15 mouse cellular contexts compared by ENCODE assay signal in the genomic region with DNA sequence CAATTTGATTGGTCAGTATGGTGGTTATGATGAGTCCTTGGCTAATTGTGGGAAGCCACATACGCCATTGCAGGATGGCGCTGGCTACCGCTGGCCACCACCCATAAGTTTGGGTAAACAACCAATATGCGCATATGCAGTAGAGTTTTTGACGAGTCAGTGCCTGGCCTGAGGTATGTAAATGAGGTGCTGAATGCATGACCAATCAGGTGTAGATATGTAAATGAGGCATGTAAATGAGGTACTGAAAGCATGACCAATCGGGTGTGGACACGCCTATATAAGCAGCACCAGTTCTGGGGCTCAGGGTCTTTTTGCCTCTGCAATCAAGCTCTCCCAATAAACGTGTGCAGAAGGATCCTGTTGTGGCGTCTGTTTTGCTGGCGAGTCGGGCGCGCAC. TPM values are rescaled to one million over a fixed set of nuclear protein-coding genes. Genes with fewer than 3 reads are reported as not detected.
"Had no signal": no experiment of that assay in that cellular context is flagged by ENCODE, and none has a peak within 500 bp of the region (broad histone marks: within the 10 kb centered on the region; RNA-seq: fewer than 3 reads in every experiment).

No protein-coding gene starts in this region.

RNA-seq across cellular contexts. Expression of gene 4930579F01Rik, which starts 55.5 kb away (rescaled TPM):
- total RNA-seq: layer of hippocampus, adult 8-10 months; layer of hippocampus, postnatal 10 days; layer of hippocampus, postnatal 36 days; left cerebral cortex, adult 2 months; left cerebral cortex, postnatal 10 days; left cerebral cortex, postnatal 36 days; liver, adult 2 months; megakaryocyte-erythroid progenitor cell, adult 5-6 weeks; midbrain, postnatal 0 days; neutrophil, adult 5-6 weeks had no signal
- polyA plus RNA-seq: limb, embryonic 11.5 days; liver, adult 2 months; liver, embryonic 14.5 days; midbrain, embryonic 11.5 days; midbrain, embryonic 14.5 days; midbrain, postnatal 0 days; neural tube, embryonic 13.5 days had no signal
